Mouse (Mus musculus) layer of hippocampus, postnatal 14 days (tissue): ENCODE results near the gene Gimap5. TPM values are rescaled to one million over a fixed set of nuclear protein-coding genes. Genes with fewer than 3 reads are reported as not detected.

ENCODE experiments used
- DNase-seq, 2 experiments: peaks; one replicate each; pipeline ENCODE4 v3.0.0; 2021 to 2022; ENCODE audit warnings: low spot score in 2 of 2, mixed read lengths in 1 of 2
- total RNA-seq, 2 experiments: library from RNA; stranded (reverse); gene quantifications; 2 replicates each; pipeline ENCODE4 v1.2.3; 2021

Gimap5 gene
- total RNA-seq, 2 experiments from 2014 or later = 1.3 to 1.7 TPM

DNA sequence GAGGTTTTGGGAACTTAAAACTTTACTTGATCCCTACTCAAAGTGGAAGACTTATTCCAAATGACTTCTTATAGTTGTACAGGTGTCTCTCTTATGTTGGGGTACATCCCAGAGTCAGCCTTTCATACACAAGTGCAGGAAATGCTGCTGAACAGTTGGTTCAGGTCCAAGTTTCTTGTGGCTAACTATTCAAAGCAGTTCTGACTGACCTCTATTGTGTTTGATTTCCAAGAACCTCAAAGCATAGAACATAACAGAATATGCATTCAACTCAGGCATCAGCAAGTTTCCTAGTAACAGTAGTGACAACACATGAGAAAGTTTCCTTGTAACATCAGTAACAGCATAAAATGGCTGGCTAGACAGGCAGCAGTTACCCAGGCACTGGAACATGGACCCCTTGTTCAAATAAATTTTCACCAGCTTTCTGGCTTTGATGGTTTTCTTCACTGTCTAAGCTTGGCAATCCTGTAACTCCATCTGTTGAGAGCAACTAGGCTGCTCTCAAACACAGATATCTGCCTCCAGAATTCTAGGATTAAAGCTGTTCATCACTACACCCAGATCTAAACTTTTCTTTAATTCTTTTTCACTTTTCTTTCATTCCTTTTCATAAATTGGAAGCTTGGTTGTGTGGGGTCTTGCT, 57.5 kb downstream of the Gimap5 start:
- DNase-seq = peak in 1 of 2 experiments; percentile 66

Other genes starting within 250 kb of the Gimap5 start
- 100 to 1,000 TPM; 522 to 523 TPM for gene Atp6v0e2, start 208.6 kb upstream of the Gimap5 start, total RNA-seq
- gene Lrrc61, start 191.4 kb upstream of the Gimap5 start, total RNA-seq = 10 to 100 TPM; 29.2 to 30.2 TPM
- gene Rarres2, start 173.4 kb upstream of the Gimap5 start, total RNA-seq = 10 to 100 TPM; 14.9 to 23.3 TPM
- not detected for gene Gm45021, start 156.6 kb upstream of the Gimap5 start, total RNA-seq
- 10 to 100 TPM; 29.3 to 38.4 TPM for gene Repin1, start 152.3 kb upstream of the Gimap5 start, total RNA-seq
- gene Gm44965, start 152.3 kb upstream of the Gimap5 start, total RNA-seq = not detected
- 1 to 10 TPM; 6.4 to 6.5 TPM for gene Zfp775, start 144.1 kb upstream of the Gimap5 start, total RNA-seq
- gene AI854703, start 119.4 kb upstream of the Gimap5 start, total RNA-seq = 10 to 100 TPM; 12.5 to 13.7 TPM
- gene Gimap8, start 99.0 kb upstream of the Gimap5 start, total RNA-seq = 1 to 10 TPM; 1.0 to 1.4 TPM
- gene Gimap9, start 70.1 kb upstream of the Gimap5 start, total RNA-seq = under 1 TPM; 0.55 to 0.62 TPM
- under 1 TPM; 0.21 to 0.30 TPM for gene Gimap4, start 61.6 kb upstream of the Gimap5 start, total RNA-seq
- 1 to 10 TPM; 6.5 to 7.3 TPM for gene Gimap6, start 38.0 kb upstream of the Gimap5 start, total RNA-seq
- gene Gm28053, start 27.6 kb upstream of the Gimap5 start, total RNA-seq = 1 to 10 TPM; 1.5 to 2.4 TPM
- not detected for gene Gimap7, start 27.6 kb upstream of the Gimap5 start, total RNA-seq
- gene Gimap1, start 7.1 kb upstream of the Gimap5 start, total RNA-seq = 1 to 10 TPM; 2.1 to 2.6 TPM
- gene Gimap3, start 24.7 kb downstream of the Gimap5 start, total RNA-seq = not detected
- 10 to 100 TPM; 18.3 to 19.8 TPM for gene Tmem176a, start 94.7 kb downstream of the Gimap5 start, total RNA-seq
- 10 to 100 TPM; 47.2 to 52.1 TPM for gene Tmem176b, start 95.3 kb downstream of the Gimap5 start, total RNA-seq
- gene Aoc1, start 126.7 kb downstream of the Gimap5 start, total RNA-seq = not detected
- not detected for gene 1600015I10Rik, start 183.7 kb downstream of the Gimap5 start, total RNA-seq
- gene Doxl2, start 228.8 kb downstream of the Gimap5 start, total RNA-seq = not detected
- not detected for gene Svs1, start 240.7 kb downstream of the Gimap5 start, total RNA-seq